Mouse (Mus musculus) lung, adult 2 months (tissue): ENCODE data around the gene Ppp1r15a. TPM values are rescaled to one million over a fixed set of nuclear protein-coding genes. Genes with fewer than 3 reads are reported as not detected.

Experiments used
- DNase-seq: peaks from one replicate; pipeline ENCODE4 v3.0.0; 2022
- H3K4me1 ChIP-seq: fragments of 200-500 bp; 2 replicates; pipeline ENCODE4 v1.6.1; 2011; ENCODE audit warnings: low read length; ENCODE audit not compliant: control insufficient read depth, insufficient read depth
- H3K4me3 ChIP-seq: fragments of 200-500 bp; replicated peaks from 2 replicates; pipeline ENCODE3; 2011; ENCODE audit warnings: low read depth, mild to moderate bottlenecking, control low read depth, low read length; ENCODE audit errors: extremely low read depth
- CTCF ChIP-seq: fragments of 200-500 bp; IDR thresholded peaks from 2 replicates; pipeline ENCODE4 v1.5.1; 2011; ENCODE audit warnings: mild to moderate bottlenecking, low read length, control low read depth; ENCODE audit not compliant: insufficient read depth
- POLR2A ChIP-seq: fragments of 200-500 bp; IDR thresholded peaks from 2 replicates; pipeline ENCODE4 v1.6.1; 2011; ENCODE audit warnings: low read depth, mild to moderate bottlenecking, control low read depth, low read length, borderline replicate concordance; ENCODE audit errors: extremely low read depth
- WGBS: fragments of 180-500 bp; shearing (Covaris S2); methylation state at CpG from one replicate; pipeline ENCODE4 v1.1.7; 2018; 5-methylcytosine and 5-hydroxymethylcytosine counted together
- polyA plus RNA-seq: library from polyadenylated mRNA; depleted of rRNA; stranded (reverse); fragments of >200 nt; gene quantifications from 2 replicates; pipeline ENCODE4 v1.2.3, GENCODE M21; 2012

Gene Ppp1r15a
- polyA plus RNA-seq, 1 experiment, result 58.6 TPM

DNA sequence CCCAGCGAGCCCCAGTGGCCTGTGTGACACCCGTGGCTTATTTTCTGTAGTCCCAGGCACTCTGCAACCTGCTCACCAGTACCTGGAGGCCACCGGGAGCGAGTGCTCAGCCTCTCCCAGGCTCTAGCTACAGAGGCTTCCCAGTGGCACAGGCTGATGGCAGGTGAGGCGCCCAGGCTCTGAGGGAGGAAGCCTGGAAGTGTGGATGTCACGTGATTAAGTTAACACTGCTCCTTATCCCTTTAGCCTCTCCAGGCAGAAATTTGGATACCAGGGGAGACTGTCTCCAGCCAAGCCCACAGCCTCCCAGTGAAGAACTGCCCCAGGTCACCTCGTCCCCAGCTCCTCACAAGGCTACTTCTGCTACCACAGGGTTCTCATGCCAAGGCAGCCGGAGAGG lies 27.5 kb upstream of the Ppp1r15a start:
- no peak for TF ChIP-seq CTCF
- no peak for TF ChIP-seq POLR2A
- H3K4me3 ChIP-seq, result no peak overlapping the region
- no peaks in the 10 kb centered on the region for H3K4me1 ChIP-seq
- DNase-seq, result no peak
- WGBS, result 66% methylated on average over 8 of the region's 8 CpGs

- WGBS, result 80% methylated on average over 8 of the region's 8 CpGs
- Histone ChIP-seq H3K4me3 (no peak overlapping the region), H3K4me1 (no peaks in the 10 kb centered on the region)
- DNase-seq, result no peak
- TF ChIP-seq CTCF (no peak), POLR2A (no peak)
Measured at GRCm38 (mm10) chr7:45551512-45551883, 25.4 kb upstream of the Ppp1r15a start.

DNA sequence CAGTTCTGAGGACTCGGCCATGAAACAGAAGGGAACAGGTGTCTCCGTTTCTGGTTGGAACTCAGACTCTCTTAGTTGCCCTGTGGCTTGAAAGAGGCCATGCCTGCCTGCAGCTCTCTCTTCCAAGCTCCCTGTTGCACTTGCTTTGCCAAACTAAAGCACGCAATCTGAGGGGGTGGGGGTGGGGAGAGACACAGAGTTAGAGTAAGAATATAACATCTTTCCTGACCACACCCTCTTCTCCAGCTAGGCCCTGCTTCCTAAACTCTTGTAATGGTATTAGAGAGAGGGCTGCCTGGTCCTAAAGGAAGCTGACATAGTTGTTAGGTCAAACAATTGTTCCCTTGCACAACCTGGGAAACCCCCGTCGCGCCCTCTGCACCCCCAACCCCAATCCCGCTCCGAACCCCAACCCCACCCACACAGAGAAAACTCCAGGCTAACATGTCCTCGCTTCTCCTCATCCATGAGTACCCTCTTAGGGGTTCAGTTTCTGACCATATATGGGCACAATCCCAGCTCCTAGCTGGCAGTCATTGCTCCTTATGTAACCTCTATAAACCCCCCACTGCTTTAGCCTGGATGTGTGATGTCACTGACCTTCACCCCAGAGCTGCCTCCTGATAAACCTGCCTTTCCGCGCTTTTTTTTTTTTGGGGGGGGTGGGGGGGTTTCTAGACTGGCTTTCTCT lies 24.9 kb upstream of the Ppp1r15a start:
- Histone ChIP-seq H3K4me3 (no peak overlapping the region), H3K4me1 (no peaks in the 10 kb centered on the region)
- TF ChIP-seq POLR2A (no peak), CTCF (no peak)
- DNase-seq, result no peak
- 66% methylated on average over 11 of the region's 11 CpGs for WGBS

DNA sequence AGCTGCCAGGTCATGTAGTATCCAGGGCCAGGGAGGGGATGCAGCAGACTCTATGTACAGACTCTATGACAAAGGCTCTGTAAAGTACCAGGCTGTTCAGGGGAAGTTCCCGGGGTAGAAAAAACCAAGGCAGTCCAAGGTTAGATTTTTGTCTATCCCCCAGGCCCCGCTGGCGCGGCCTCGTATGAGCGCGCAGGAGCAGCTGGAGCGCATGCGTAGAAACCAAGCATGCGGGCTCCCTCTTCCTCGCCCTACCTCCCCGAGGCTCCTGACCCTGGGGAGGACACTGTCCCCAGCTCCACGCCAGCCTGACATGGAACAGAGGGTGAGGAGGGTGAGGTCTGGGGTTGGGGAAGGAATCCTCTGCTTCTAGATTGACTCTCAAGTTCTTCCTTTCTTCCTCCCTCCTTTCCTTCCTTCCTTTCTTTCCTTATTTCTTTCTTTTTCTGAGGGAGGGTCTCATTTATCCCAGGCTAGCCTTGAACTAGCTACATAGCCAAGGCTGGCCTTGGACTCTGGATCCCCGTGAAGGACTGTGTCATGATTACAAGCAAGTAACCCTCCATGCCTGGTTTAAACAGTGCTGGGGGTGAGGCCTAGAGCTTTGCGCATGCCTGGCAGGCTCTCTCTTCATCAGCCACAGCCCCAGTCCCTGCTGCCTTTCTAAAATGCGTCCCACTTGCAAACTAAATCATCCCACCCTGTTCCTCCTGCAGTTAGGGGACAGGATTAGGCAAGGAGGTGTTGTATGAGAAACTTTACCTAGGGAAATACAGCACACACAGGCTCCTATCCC lies 23.8 kb upstream of the Ppp1r15a start:
- TF ChIP-seq CTCF (no peak), POLR2A (no peak)
- WGBS, result 89% methylated on average over 16 of the region's 16 CpGs
- Histone ChIP-seq H3K4me3 (no peak overlapping the region), H3K4me1 (no peaks in the 10 kb centered on the region)
- no peak for DNase-seq

- H3K4me3 ChIP-seq, result no peak overlapping the region
- TF ChIP-seq CTCF (no peak), POLR2A (no peak)
Measured at GRCm38 (mm10) chr7:45544525-45544924, 18.5 kb upstream of the Ppp1r15a start.

DNA sequence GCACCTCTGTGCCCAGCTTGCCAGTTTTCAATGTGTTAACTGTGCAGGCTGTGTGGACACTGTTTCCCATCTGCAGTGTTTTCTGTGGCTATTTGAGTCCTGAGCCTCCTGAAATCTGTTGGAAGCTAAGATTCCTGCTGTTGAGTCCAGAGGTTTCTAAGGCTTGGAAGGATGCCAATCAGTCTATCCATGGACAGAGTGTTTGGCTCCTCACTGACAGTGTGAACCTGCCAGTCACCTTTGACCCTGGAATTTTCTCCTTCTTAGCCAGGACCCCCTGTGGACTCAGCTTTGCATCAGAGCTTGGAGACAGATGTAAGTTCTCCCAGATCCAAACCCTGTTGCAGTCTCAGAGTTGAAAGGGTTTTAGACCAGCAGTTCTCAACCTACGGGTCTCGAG lies 14.1 kb upstream of the Ppp1r15a start:
- TF ChIP-seq POLR2A (no peak), CTCF (no peak)
- WGBS, result 65% methylated on average over 2 of the region's 2 CpGs

More at GRCm38 (mm10) chr7:45544525-45544924, 18.5 kb upstream of the Ppp1r15a start:
- no peaks in the 10 kb centered on the region for H3K4me1 ChIP-seq
- DNase-seq, result no peak
- 87% methylated on average over 1 of the region's 1 CpGs for WGBS

DNA sequence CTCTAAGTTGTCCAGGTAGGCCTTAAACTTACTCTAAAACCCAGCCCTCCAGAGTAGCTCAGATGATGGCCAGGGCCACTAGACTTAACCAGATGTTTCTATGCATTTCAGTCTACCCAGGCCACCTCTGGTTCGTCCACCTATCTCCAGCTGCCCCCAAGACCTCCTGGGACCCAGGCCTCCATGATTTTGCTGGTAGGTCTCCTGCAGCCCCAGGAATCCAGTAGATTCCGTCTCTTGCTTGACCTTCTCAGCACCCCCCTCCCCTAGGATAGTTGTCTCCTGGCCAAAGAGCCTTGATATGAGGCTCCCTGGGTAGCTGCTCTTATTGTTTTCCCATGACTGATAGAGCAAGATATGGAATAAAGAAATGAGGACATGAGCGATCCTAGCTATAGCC lies 13.0 kb upstream of the Ppp1r15a start:
- H3K4me3 ChIP-seq, result no peak overlapping the region
- 88% methylated on average over 3 of the region's 3 CpGs for WGBS
- H3K4me1 ChIP-seq, result 0 out of 2 replicates have a peak, but pooled peaks cover 3% of the 10 kb centered on the region
- no peak for DNase-seq
- TF ChIP-seq CTCF (no peak), POLR2A (no peak)

More for the DNA sequence above, 14.1 kb upstream of the Ppp1r15a start:
- DNase-seq, result no peak
- no peak overlapping the region for H3K4me3 ChIP-seq
- 0 out of 2 replicates have a peak, but pooled peaks cover 3% of the 10 kb centered on the region for H3K4me1 ChIP-seq

DNA sequence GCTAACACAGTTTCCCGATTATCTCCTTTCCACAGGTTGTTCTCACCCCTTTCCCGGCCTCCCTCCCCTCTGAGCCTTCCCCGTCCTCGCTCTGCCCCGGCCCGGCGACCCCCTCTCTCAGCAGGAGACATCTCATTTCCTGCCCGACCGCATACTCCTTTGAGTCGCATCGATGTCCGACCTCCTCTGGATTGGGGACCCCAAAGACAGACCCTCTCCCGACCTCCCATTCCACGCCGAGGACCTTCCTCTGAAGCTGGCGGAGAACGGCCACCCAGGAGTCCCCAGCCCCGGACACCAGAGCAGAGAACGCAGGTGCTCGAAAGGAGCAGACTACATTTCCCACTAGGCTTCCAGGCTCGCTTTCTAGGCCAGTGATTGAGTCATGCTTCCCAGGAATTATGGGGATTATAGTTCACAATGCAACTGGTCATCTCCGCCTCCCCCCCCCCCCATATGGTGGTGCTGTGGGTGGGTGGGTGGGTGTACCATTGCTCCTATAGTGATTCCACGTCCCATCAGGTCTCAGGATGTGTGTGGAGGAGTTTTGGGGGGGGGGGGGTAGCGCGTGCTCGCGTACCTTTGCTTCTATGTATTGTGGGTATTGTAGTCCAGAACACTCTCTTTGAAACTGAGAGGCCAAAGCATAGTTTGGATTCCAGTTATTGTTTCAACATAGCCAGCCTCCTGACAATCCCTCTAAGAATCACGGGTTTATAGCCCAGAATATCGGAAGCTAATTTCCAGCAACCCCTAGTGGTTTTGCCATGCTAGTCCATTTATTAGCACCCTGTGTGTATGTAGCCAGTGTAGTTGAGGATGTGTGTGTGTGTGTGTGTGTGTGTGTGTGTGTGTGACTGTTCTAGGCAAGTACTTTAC lies 12.3 kb upstream of the Ppp1r15a start:
- H3K4me1 ChIP-seq, result 0 out of 2 replicates have a peak, but pooled peaks cover 3% of the 10 kb centered on the region
- peak overlapping the region; percentile 79 for H3K4me3 ChIP-seq
- WGBS, result 6% methylated on average over 28 of the region's 29 CpGs
- TF ChIP-seq POLR2A (no peak), CTCF (no peak)
- peak; percentile 53 for DNase-seq

DNA sequence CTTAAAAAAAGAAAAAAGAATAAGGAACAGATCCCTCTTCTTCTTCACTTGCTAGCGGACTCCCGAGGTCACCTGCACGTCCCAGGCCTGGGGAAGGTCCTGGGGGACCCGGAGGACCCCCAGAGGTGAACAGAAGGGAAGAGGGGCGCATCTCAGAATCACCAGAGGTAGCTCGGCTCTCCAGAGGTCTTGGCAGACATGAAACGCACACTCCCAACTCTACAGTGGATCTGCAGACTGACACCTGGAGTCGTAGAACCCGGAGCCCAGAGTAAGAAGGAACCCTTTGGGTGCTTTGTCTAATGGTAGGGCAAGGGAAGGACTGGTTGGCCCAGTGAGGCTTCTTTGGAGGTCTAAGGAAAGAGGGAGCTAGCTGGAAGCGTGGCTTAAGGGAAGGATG lies 11.5 kb upstream of the Ppp1r15a start:
- no peak for TF ChIP-seq POLR2A
- TF ChIP-seq CTCF, result no peak
- DNase-seq, result no peak
- Histone ChIP-seq H3K4me1 (0 out of 2 replicates have a peak, but pooled peaks cover 3% of the 10 kb centered on the region), H3K4me3 (no peak overlapping the region)
- WGBS, result 84% methylated on average over 10 of the region's 10 CpGs

GRCm38 (mm10) chr7:45535676-45536075 lies 9.6 kb upstream of the Ppp1r15a start:
- WGBS, result 79% methylated on average over 1 of the region's 1 CpGs
- DNase-seq, result no peak
- Histone ChIP-seq H3K4me3 (no peak overlapping the region), H3K4me1 (0 out of 2 replicates have a peak, but pooled peaks cover 3% of the 10 kb centered on the region)
- TF ChIP-seq POLR2A (no peak), CTCF (no peak)
